Mouse (Mus musculus): Measurements from ENCODE around the gene Arhgap33.
"Not testable (repeated sequence)": the region's sequence is repeated elsewhere in the genome, so short reads cannot be mapped to it uniquely, and the experiment has no call there.

The Arhgap33 gene

GRCm38 (mm10) chr7:30553021-30553589, 18.2 kb upstream of the Arhgap33 start:
- no peak for DNase-seq (ENCODE audit: low read depth, low spot score)

- peak; percentile 91 for DNase-seq (ENCODE audit: low read depth, low spot score)
These were observed 17.5 kb upstream of the Arhgap33 start, which contains the start of the genes Hspb6 and Proser3 for GRCm38 (mm10) chr7:30552102-30553020. Gene Hspb6 (plus strand): TSS chr7:30552178. Gene Proser3 (minus strand): TSS chr7:30552299.

- peak; percentile 66 for DNase-seq (ENCODE audit: low read depth, low spot score)
These were observed 16.7 kb upstream of the Arhgap33 start for GRCm38 (mm10) chr7:30551445-30552101.

- DNase-seq (ENCODE audit: low read depth, low spot score) = no peak
These were observed 15.7 kb upstream of the Arhgap33 start for GRCm38 (mm10) chr7:30550603-30551002.

GRCm38 (mm10) chr7:30549880-30550279, 15.0 kb upstream of the Arhgap33 start:
- no peak for DNase-seq (ENCODE audit: low read depth, low spot score)

GRCm38 (mm10) chr7:30544327-30544726, 9.5 kb upstream of the Arhgap33 start:
- no peak for DNase-seq (ENCODE audit: low read depth, low spot score)

- DNase-seq (ENCODE audit: low read depth, low spot score) = no peak
These were observed 5.7 kb upstream of the Arhgap33 start for GRCm38 (mm10) chr7:30540572-30540971.

- DNase-seq (ENCODE audit: low read depth, low spot score) = peak; percentile 11
These were observed 773 bp downstream of the Arhgap33 start for GRCm38 (mm10) chr7:30533941-30534632.

GRCm38 (mm10) chr7:30532931-30533330, 1.9 kb downstream of the Arhgap33 start:
- DNase-seq (ENCODE audit: low read depth, low spot score) = peak; percentile 6

- DNase-seq (ENCODE audit: low read depth, low spot score) = no peak
These were observed 3.5 kb downstream of the Arhgap33 start for GRCm38 (mm10) chr7:30531291-30531815.

GRCm38 (mm10) chr7:30526981-30527380, 7.9 kb downstream of the Arhgap33 start:
- DNase-seq (ENCODE audit: low read depth, low spot score) = no peak

- no peak for DNase-seq (ENCODE audit: low read depth, low spot score)
These were observed 8.5 kb downstream of the Arhgap33 start for GRCm38 (mm10) chr7:30526399-30526798.

GRCm38 (mm10) chr7:30525954-30526353, 8.9 kb downstream of the Arhgap33 start:
- DNase-seq (ENCODE audit: low read depth, low spot score) = no peak

- no peak for DNase-seq (ENCODE audit: low read depth, low spot score)
These were observed 10.4 kb downstream of the Arhgap33 start for GRCm38 (mm10) chr7:30524487-30524886.

GRCm38 (mm10) chr7:30522871-30523270, 12.0 kb downstream of the Arhgap33 start:
- DNase-seq (ENCODE audit: low read depth, low spot score) = no peak

- no peak for DNase-seq (ENCODE audit: low read depth, low spot score)
These were observed 14.0 kb downstream of the Arhgap33 start for GRCm38 (mm10) chr7:30520856-30521255.

- DNase-seq (ENCODE audit: low read depth, low spot score) = no peak
These were observed 14.5 kb downstream of the Arhgap33 start for GRCm38 (mm10) chr7:30520396-30520795.

- DNase-seq (ENCODE audit: low read depth, low spot score) = no peak
These were observed 16.5 kb downstream of the Arhgap33 start for GRCm38 (mm10) chr7:30518325-30518724.

- no peak for DNase-seq (ENCODE audit: low read depth, low spot score)
These were observed 19.7 kb downstream of the Arhgap33 start for GRCm38 (mm10) chr7:30515003-30515760.

- DNase-seq (ENCODE audit: low read depth, low spot score) = no peak
These were observed 26.8 kb downstream of the Arhgap33 start for GRCm38 (mm10) chr7:30508061-30508460.

GRCm38 (mm10) chr7:30501159-30501558, 33.7 kb downstream of the Arhgap33 start:
- DNase-seq (ENCODE audit: low read depth, low spot score) = not testable (repeated sequence)
